Mouse (Mus musculus) bone marrow, adult 2 months (tissue): ENCODE results near the gene Trappc11.

Experiments
- CTCF ChIP-seq: fragments of 200-500 bp; IDR thresholded peaks from 2 replicates; pipeline ENCODE4 v1.5.1; 2011; ENCODE audit warnings: low read length, control low read depth; ENCODE audit not compliant: control insufficient read depth, insufficient read depth
- POLR2A ChIP-seq: fragments of 200-500 bp; IDR thresholded peaks from 2 replicates; pipeline ENCODE4 v1.6.1; 2011; ENCODE audit warnings: low read depth, mild to moderate bottlenecking, control low read depth, low read length, borderline replicate concordance; ENCODE audit not compliant: control insufficient read depth

DNA sequence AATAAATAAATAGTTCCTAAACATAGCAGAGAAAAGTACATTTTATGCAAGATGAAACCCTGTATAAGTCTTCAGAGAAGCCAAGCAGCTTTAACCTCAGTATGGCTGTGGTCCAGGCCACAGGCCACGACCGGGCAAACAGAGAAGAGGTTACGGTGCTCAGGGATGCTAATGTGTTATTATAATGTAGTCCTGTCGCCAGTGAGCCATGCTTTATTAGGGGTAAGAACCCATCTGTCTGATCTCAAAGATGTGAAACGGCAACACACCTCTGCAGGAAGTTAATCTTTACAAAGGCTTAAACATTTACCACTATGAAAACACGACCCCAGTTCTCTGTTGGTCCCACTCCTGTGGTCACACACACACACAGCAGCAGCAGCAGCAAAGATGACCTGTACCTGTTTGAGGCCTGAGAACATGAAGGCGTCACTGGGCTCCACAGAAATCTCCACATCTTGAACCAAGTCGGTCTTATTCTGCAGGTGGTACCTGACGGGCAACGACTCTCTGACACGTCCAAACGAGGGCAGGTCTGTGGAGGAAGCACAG, 38.6 kb downstream of the Trappc11 start:
- TF ChIP-seq CTCF (no peak), POLR2A (no peak)
